Mouse (Mus musculus): ENCODE results near the gene Pttg1. TPM values are rescaled to one million over a fixed set of nuclear protein-coding genes. Genes with fewer than 3 reads are reported as not detected.

Gene Pttg1
- polyA plus RNA-seq, 1 experiment from 2014 or later, result 62.8 TPM

- ATAC-seq (ENCODE audit: insufficient read depth, low FRiP score, low TSS enrichment), result peak; percentile 81
- Histone ChIP-seq H3K4me1 (ENCODE audit: control insufficient read depth, insufficient read depth, low read length) (0 out of 2 replicates have a peak, but pooled peaks cover 2% of the 10 kb centered on the region), H3K36me3 (ENCODE audit: control insufficient read depth, insufficient read depth, low read length) (no peaks in the 10 kb centered on the region), H3K9ac (ENCODE audit: low read length) (peak overlapping the region; percentile 57; the same call in 1 of the 2 replicates), H3K4me2 (ENCODE audit: low read depth) (peak overlapping the region; percentile 61), H3K4me3 (ENCODE audit: low read depth, low read length) (peak overlapping the region; percentile 24), H3K27ac (ENCODE audit: low read depth, low read length) (no peak overlapping the region), H3K27me3 (ENCODE audit: control insufficient read depth, insufficient read depth, low read length) (no peaks in the 10 kb centered on the region), H3K9me3 (ENCODE audit: control insufficient read depth, low read length) (no peaks in the 10 kb centered on the region)
- 1% methylated on average over 18 of the region's 18 CpGs for WGBS
- peak; percentile 64 for DNase-seq (ENCODE audit: low spot score)
Measured at GRCm38 (mm10) chr11:43385055-43385649, 40.9 kb downstream of the Pttg1 start.

GRCm38 (mm10) chr11:43383581-43383980 lies 42.5 kb downstream of the Pttg1 start:
- no peaks in the 10 kb centered on the region for H3K36me3 ChIP-seq (ENCODE audit: control insufficient read depth, insufficient read depth, low read length)
- no peak for ATAC-seq (ENCODE audit: insufficient read depth, low FRiP score, low TSS enrichment)
- H3K27me3 ChIP-seq (ENCODE audit: control insufficient read depth, insufficient read depth, low read length), result no peaks in the 10 kb centered on the region
- no peak overlapping the region for H3K4me3 ChIP-seq (ENCODE audit: low read depth, low read length)
- H3K27ac ChIP-seq (ENCODE audit: low read depth, low read length), result no peak overlapping the region
- H3K4me2 ChIP-seq (ENCODE audit: low read depth), result no peak overlapping the region
- 85% methylated on average over 2 of the region's 2 CpGs for WGBS
- no peaks in the 10 kb centered on the region for H3K9me3 ChIP-seq (ENCODE audit: control insufficient read depth, low read length)
- no peak overlapping the region for H3K9ac ChIP-seq (ENCODE audit: low read length)
- 0 out of 2 replicates have a peak, but pooled peaks cover 2% of the 10 kb centered on the region for H3K4me1 ChIP-seq (ENCODE audit: control insufficient read depth, insufficient read depth, low read length)
- DNase-seq (ENCODE audit: low spot score), result no peak

- no peak overlapping the region for H3K4me2 ChIP-seq (ENCODE audit: low read depth)
- H3K9ac ChIP-seq (ENCODE audit: low read length), result no peak overlapping the region
- no peak overlapping the region for H3K27ac ChIP-seq (ENCODE audit: low read depth, low read length)
- no peaks in the 10 kb centered on the region for H3K27me3 ChIP-seq (ENCODE audit: control insufficient read depth, insufficient read depth, low read length)
- H3K9me3 ChIP-seq (ENCODE audit: control insufficient read depth, low read length), result no peaks in the 10 kb centered on the region
- ATAC-seq (ENCODE audit: insufficient read depth, low FRiP score, low TSS enrichment) (no peak), DNase-seq (ENCODE audit: low spot score) (no peak)
- H3K4me3 ChIP-seq (ENCODE audit: low read depth, low read length), result no peak overlapping the region
- 0 out of 2 replicates have a peak, but pooled peaks cover 2% of the 10 kb centered on the region for H3K4me1 ChIP-seq (ENCODE audit: control insufficient read depth, insufficient read depth, low read length)
- 90% methylated on average over 7 of the region's 7 CpGs for WGBS
- H3K36me3 ChIP-seq (ENCODE audit: control insufficient read depth, insufficient read depth, low read length), result no peaks in the 10 kb centered on the region
Measured at GRCm38 (mm10) chr11:43380901-43381300, 45.1 kb downstream of the Pttg1 start.

- Histone ChIP-seq H3K27me3 (ENCODE audit: control insufficient read depth, insufficient read depth, low read length) (no peaks in the 10 kb centered on the region), H3K4me2 (ENCODE audit: low read depth) (no peak overlapping the region), H3K27ac (ENCODE audit: low read depth, low read length) (no peak overlapping the region), H3K9ac (ENCODE audit: low read length) (no peak overlapping the region), H3K4me1 (ENCODE audit: control insufficient read depth, insufficient read depth, low read length) (0 out of 2 replicates have a peak, but pooled peaks cover 2% of the 10 kb centered on the region), H3K36me3 (ENCODE audit: control insufficient read depth, insufficient read depth, low read length) (no peaks in the 10 kb centered on the region), H3K9me3 (ENCODE audit: control insufficient read depth, low read length) (no peaks in the 10 kb centered on the region), H3K4me3 (ENCODE audit: low read depth, low read length) (no peak overlapping the region)
- DNase-seq (ENCODE audit: low spot score) (no peak), ATAC-seq (ENCODE audit: insufficient read depth, low FRiP score, low TSS enrichment) (no peak)
- 87% methylated on average over 11 of the region's 11 CpGs for WGBS
Measured at GRCm38 (mm10) chr11:43379911-43380485, 46.1 kb downstream of the Pttg1 start.

GRCm38 (mm10) chr11:43379488-43379887 lies 46.6 kb downstream of the Pttg1 start:
- Histone ChIP-seq H3K27ac (ENCODE audit: low read depth, low read length) (no peak overlapping the region), H3K4me2 (ENCODE audit: low read depth) (no peak overlapping the region), H3K4me3 (ENCODE audit: low read depth, low read length) (no peak overlapping the region), H3K27me3 (ENCODE audit: control insufficient read depth, insufficient read depth, low read length) (no peaks in the 10 kb centered on the region), H3K9me3 (ENCODE audit: control insufficient read depth, low read length) (no peaks in the 10 kb centered on the region), H3K36me3 (ENCODE audit: control insufficient read depth, insufficient read depth, low read length) (no peaks in the 10 kb centered on the region), H3K9ac (ENCODE audit: low read length) (no peak overlapping the region), H3K4me1 (ENCODE audit: control insufficient read depth, insufficient read depth, low read length) (no peaks in the 10 kb centered on the region)
- ATAC-seq (ENCODE audit: insufficient read depth, low FRiP score, low TSS enrichment) (no peak), DNase-seq (ENCODE audit: low spot score) (no peak)
- WGBS, result 98% methylated on average over 3 of the region's 3 CpGs

- 90% methylated on average over 8 of the region's 8 CpGs for WGBS
Measured at GRCm38 (mm10) chr11:43377083-43377850, 48.8 kb downstream of the Pttg1 start.

GRCm38 (mm10) chr11:43376598-43376997 lies 49.5 kb downstream of the Pttg1 start:
- Histone ChIP-seq H3K9ac (ENCODE audit: low read length) (no peak overlapping the region), H3K27me3 (ENCODE audit: control insufficient read depth, insufficient read depth, low read length) (no peaks in the 10 kb centered on the region), H3K9me3 (ENCODE audit: control insufficient read depth, low read length) (no peaks in the 10 kb centered on the region), H3K36me3 (ENCODE audit: control insufficient read depth, insufficient read depth, low read length) (no peaks in the 10 kb centered on the region), H3K4me2 (ENCODE audit: low read depth) (no peak overlapping the region), H3K27ac (ENCODE audit: low read depth, low read length) (no peak overlapping the region), H3K4me1 (ENCODE audit: control insufficient read depth, insufficient read depth, low read length) (no peaks in the 10 kb centered on the region), H3K4me3 (ENCODE audit: low read depth, low read length) (no peak overlapping the region)
- DNase-seq (ENCODE audit: low spot score), result no peak
- no peak for ATAC-seq (ENCODE audit: insufficient read depth, low FRiP score, low TSS enrichment)
- WGBS, result 98% methylated on average over 1 of the region's 1 CpGs

More at GRCm38 (mm10) chr11:43377083-43377850, 48.8 kb downstream of the Pttg1 start:
- H3K9ac ChIP-seq (ENCODE audit: low read length), result no peak overlapping the region
- H3K27ac ChIP-seq (ENCODE audit: low read depth, low read length), result no peak overlapping the region
- no peaks in the 10 kb centered on the region for H3K27me3 ChIP-seq (ENCODE audit: control insufficient read depth, insufficient read depth, low read length)
- ATAC-seq (ENCODE audit: insufficient read depth, low FRiP score, low TSS enrichment) (no peak), DNase-seq (ENCODE audit: low spot score) (no peak)
- no peaks in the 10 kb centered on the region for H3K4me1 ChIP-seq (ENCODE audit: control insufficient read depth, insufficient read depth, low read length)
- H3K4me2 ChIP-seq (ENCODE audit: low read depth), result no peak overlapping the region
- H3K9me3 ChIP-seq (ENCODE audit: control insufficient read depth, low read length), result no peaks in the 10 kb centered on the region
- H3K36me3 ChIP-seq (ENCODE audit: control insufficient read depth, insufficient read depth, low read length), result no peaks in the 10 kb centered on the region
- no peak overlapping the region for H3K4me3 ChIP-seq (ENCODE audit: low read depth, low read length)

- H3K9me3 ChIP-seq (ENCODE audit: control insufficient read depth, low read length), result no peaks in the 10 kb centered on the region
- WGBS, result 85% methylated on average over 6 of the region's 6 CpGs
- H3K27me3 ChIP-seq (ENCODE audit: control insufficient read depth, insufficient read depth, low read length), result no peaks in the 10 kb centered on the region
- DNase-seq (ENCODE audit: low spot score) (no peak), ATAC-seq (ENCODE audit: insufficient read depth, low FRiP score, low TSS enrichment) (no peak)
- no peak overlapping the region for H3K27ac ChIP-seq (ENCODE audit: low read depth, low read length)
- H3K4me2 ChIP-seq (ENCODE audit: low read depth), result no peak overlapping the region
- H3K4me1 ChIP-seq (ENCODE audit: control insufficient read depth, insufficient read depth, low read length), result no peaks in the 10 kb centered on the region
- no peaks in the 10 kb centered on the region for H3K36me3 ChIP-seq (ENCODE audit: control insufficient read depth, insufficient read depth, low read length)
- H3K9ac ChIP-seq (ENCODE audit: low read length), result no peak overlapping the region
- H3K4me3 ChIP-seq (ENCODE audit: low read depth, low read length), result no peak overlapping the region
Measured at GRCm38 (mm10) chr11:43374956-43375355, 51.1 kb downstream of the Pttg1 start.

Data from neural tube, embryonic 11.5 days (tissue).